Mouse (Mus musculus) CH12.LX (cell line): ENCODE results near the gene Olfr690. TPM values are rescaled to one million over a fixed set of nuclear protein-coding genes. Genes with fewer than 3 reads are reported as not detected.

Experiments
- DNase-seq: peaks from one replicate; pipeline ENCODE4 v3.0.0-alpha.2; 2013; ENCODE audit errors: extremely low read depth
- H3K27ac ChIP-seq: 2 replicates; pipeline ENCODE4 v1.5.1; 2012; ENCODE audit warnings: low read depth, mild to moderate bottlenecking, control low read depth, moderate library complexity; ENCODE audit not compliant: insufficient read depth
- H3K27me3 ChIP-seq: replicated peaks from 2 replicates; pipeline ENCODE3; 2012; ENCODE audit warnings: inconsistent platforms
- H3K36me3 ChIP-seq, 2 experiments: replicated peaks in 1 of 2; 2 replicates each; pipeline versions ENCODE3 to v1.6.1; 2012; ENCODE audit warnings: inconsistent platforms in 1 of 2, low read length in 1 of 2, mild to moderate bottlenecking in 1 of 2, mixed read lengths in 1 of 2, moderate library complexity in 1 of 2; ENCODE audit not compliant: control insufficient read depth in 1 of 2, insufficient read depth in 1 of 2
- H3K4me1 ChIP-seq, 2 experiments: 2 replicates each; pipeline ENCODE4 v1.6.1; 2012; ENCODE audit warnings: inconsistent platforms in 1 of 2, moderate library complexity in 1 of 2; ENCODE audit not compliant: insufficient read depth in 2 of 2, control insufficient read depth in 1 of 2
- H3K4me2 ChIP-seq: 2 replicates; pipeline ENCODE4 v1.6.1; 2012; ENCODE audit warnings: low read depth, mild to moderate bottlenecking, control low read depth; ENCODE audit not compliant: poor library complexity, insufficient read depth, severe bottlenecking
- H3K4me3 ChIP-seq, 3 experiments: fragments of 150-350 bp in 1 of 3; sonication (generic) in 1 of 3; replicated peaks in 1 of 3; 2 replicates each; pipeline versions ENCODE3 to v1.5.1; 2011 to 2012; ENCODE audit warnings: low read depth in 2 of 3, low read length in 2 of 3, mild to moderate bottlenecking in 2 of 3, moderate library complexity in 2 of 3, control low read depth in 1 of 3, improper control_type of control experiment in 1 of 3, inconsistent platforms in 1 of 3, mixed read lengths in 1 of 3; ENCODE audit not compliant: poor library complexity in 1 of 3
- H3K79me2 ChIP-seq: replicated peaks from 2 replicates; pipeline ENCODE4 v1.6.1; 2012; ENCODE audit warnings: mild to moderate bottlenecking, moderate library complexity; ENCODE audit not compliant: control insufficient read depth, poor library complexity, insufficient read depth, severe bottlenecking; ENCODE audit errors: extremely low read depth
- H3K9ac ChIP-seq: 2 replicates; pipeline ENCODE4 v1.6.1; 2012; ENCODE audit warnings: low read depth, mild to moderate bottlenecking, control low read depth, moderate library complexity; ENCODE audit not compliant: insufficient read depth
- H3K9me3 ChIP-seq: replicated peaks from 2 replicates; pipeline ENCODE3; 2012; ENCODE audit warnings: low read length, inconsistent platforms, mixed read lengths
- BHLHE40 ChIP-seq: IDR thresholded peaks from 2 replicates; pipeline ENCODE4 v1.6.1; 2011; ENCODE audit warnings: mild to moderate bottlenecking, low read depth, low read length, improper control_type of control experiment
- CHD1 ChIP-seq: IDR thresholded peaks from 2 replicates; pipeline ENCODE4 v1.6.1; 2012; ENCODE audit warnings: low read depth, low read length, improper control_type of control experiment, inconsistent platforms
- CHD2 ChIP-seq: IDR thresholded peaks from 2 replicates; pipeline ENCODE4 v1.6.1; 2011; ENCODE audit warnings: low read length, improper control_type of control experiment
- CTCF ChIP-seq, 2 experiments: IDR thresholded peaks in 1 of 2; conservative IDR thresholded peaks in 1 of 2; 2 replicates each; pipeline ENCODE4 v1.5.1; 2011 to 2012; ENCODE audit warnings: low read depth in 2 of 2, low read length in 2 of 2, improper control_type of control experiment in 1 of 2, inconsistent platforms in 1 of 2, mild to moderate bottlenecking in 1 of 2, moderate library complexity in 1 of 2
- E2F4 ChIP-seq: IDR thresholded peaks from 2 replicates; pipeline ENCODE4 v1.6.1; 2011; ENCODE audit warnings: low read depth, low read length, improper control_type of control experiment; ENCODE audit not compliant: insufficient replicate concordance
- ELF1 ChIP-seq: IDR thresholded peaks from 2 replicates; pipeline ENCODE4 v1.6.1; 2014; ENCODE audit warnings: low read depth, mild to moderate bottlenecking, inconsistent platforms, low read length, improper control_type of control experiment
- ETS1 ChIP-seq: conservative IDR thresholded peaks from 2 replicates; pipeline ENCODE4 v1.6.1; 2012; ENCODE audit warnings: low read depth, mild to moderate bottlenecking, inconsistent platforms, low read length, improper control_type of control experiment, moderate library complexity
- IRF4 ChIP-seq: IDR thresholded peaks from 2 replicates; pipeline ENCODE4 v1.6.1; 2014; ENCODE audit warnings: low read depth, mild to moderate bottlenecking, inconsistent platforms, low read length, improper control_type of control experiment
- JUND ChIP-seq: conservative IDR thresholded peaks from 2 replicates; pipeline ENCODE4 v1.6.1; 2011; ENCODE audit warnings: low read depth, low read length, improper control_type of control experiment
- KAT2A ChIP-seq: IDR thresholded peaks from 2 replicates; pipeline ENCODE4 v1.6.1; 2012; ENCODE audit warnings: low read length, improper control_type of control experiment, inconsistent platforms; ENCODE audit not compliant: insufficient replicate concordance
- MAX ChIP-seq: IDR thresholded peaks from 2 replicates; pipeline ENCODE4 v1.6.1; 2011; ENCODE audit warnings: low read length, improper control_type of control experiment
- MEF2A ChIP-seq: IDR thresholded peaks from 2 replicates; pipeline ENCODE4 v1.6.1; 2014; ENCODE audit warnings: low read depth, mild to moderate bottlenecking, inconsistent platforms, low read length, improper control_type of control experiment, borderline replicate concordance
- PAX5 ChIP-seq: IDR thresholded peaks from 2 replicates; pipeline ENCODE4 v1.6.1; 2012; ENCODE audit warnings: low read length, inconsistent platforms, mixed read lengths
- POLR2A ChIP-seq: IDR thresholded peaks from 2 replicates; pipeline ENCODE4 v1.6.1; 2011; ENCODE audit warnings: low read depth, mild to moderate bottlenecking, improper control_type of control experiment, low read length
- RAD21 ChIP-seq: IDR thresholded peaks from 2 replicates; pipeline ENCODE4 v1.6.1; 2011; ENCODE audit warnings: low read depth, mild to moderate bottlenecking, low read length, improper control_type of control experiment, moderate library complexity
- TBP ChIP-seq: conservative IDR thresholded peaks from 2 replicates; pipeline ENCODE4 v1.6.1; 2011; ENCODE audit warnings: low read depth, low read length, improper control_type of control experiment
- TCF12 ChIP-seq: IDR thresholded peaks from 2 replicates; pipeline ENCODE4 v1.6.1; 2014; ENCODE audit warnings: low read depth, mild to moderate bottlenecking, inconsistent platforms, low read length, improper control_type of control experiment
- UBTF ChIP-seq: IDR thresholded peaks from 2 replicates; pipeline ENCODE4 v1.6.1; 2012; ENCODE audit warnings: low read depth, mild to moderate bottlenecking, inconsistent platforms, low read length, improper control_type of control experiment, moderate library complexity
- USF1 ChIP-seq: IDR thresholded peaks from 2 replicates; pipeline ENCODE4 v1.6.1; 2014; ENCODE audit warnings: low read depth, mild to moderate bottlenecking, inconsistent platforms, low read length, improper control_type of control experiment
- ZC3H11A ChIP-seq: IDR thresholded peaks from 2 replicates; pipeline ENCODE4 v1.6.1; 2012; ENCODE audit warnings: low read depth, mild to moderate bottlenecking, inconsistent platforms, low read length, improper control_type of control experiment
- ZMIZ1 ChIP-seq: IDR thresholded peaks from 2 replicates; pipeline ENCODE4 v1.6.1; 2012; ENCODE audit warnings: low read depth, mild to moderate bottlenecking, inconsistent platforms, low read length, improper control_type of control experiment
- ZNF384 ChIP-seq: IDR thresholded peaks from 2 replicates; pipeline ENCODE4 v1.6.1; 2012; ENCODE audit warnings: low read depth, low read length, improper control_type of control experiment, inconsistent platforms
- dilution Hi-C: fragments of 300-500 bp; cut with MboI; formaldehyde crosslinking; loops from 2 replicates; pipeline ENCODE4 v1.14.3; 2020; ENCODE audit warnings: low sequenced_read_pairs; ENCODE audit not compliant: extremely low pct_unique_long_range_greater_than_20kb, extremely low pct_ligation_motif_present
- in situ Hi-C: fragments of 300-500 bp; cut with MboI; formaldehyde crosslinking; loops from 3 replicates; pipeline ENCODE4 v1.14.3; 2019; ENCODE audit warnings: low sequenced_read_pairs, low pct_ligation_motif_present, low pct_unique_long_range_greater_than_20kb, mixed read lengths
- polyA plus RNA-seq: library from polyadenylated mRNA; unstranded; fragments of >175 nt; gene quantifications from 2 replicates; pipeline ENCODE4 v1.2.1, GENCODE M21; 2012; ENCODE audit warnings: low read depth; ENCODE audit not compliant: insufficient read length
- total RNA-seq, 2 experiments: library from RNA; depleted of rRNA; stranded (reverse); fragments of 300-350 nt in 1 of 2; fragments of >200 nt in 1 of 2; gene quantifications; 2 replicates each; pipeline ENCODE4 v1.2.3; 2012 to 2014

Gene Olfr690
- total and polyA plus RNA-seq, 3 experiments: not detected

GRCm38 (mm10) chr7:105342752-105343151, 8.8 kb upstream of the Olfr690 start:
- H3K4me2 ChIP-seq: no peak overlapping the region
- H3K27me3 ChIP-seq: peaks cover 1% of the 10 kb centered on the region
- H3K27ac ChIP-seq: no peak overlapping the region
- dilution Hi-C loops (no loop called here), in situ Hi-C loops (no loop called here)
- H3K9me3 ChIP-seq: no peaks in the 10 kb centered on the region
- no peak overlapping the region for H3K9ac ChIP-seq
- TF ChIP-seq ZC3H11A (no peak), MEF2A (no peak), USF1 (no peak), ELF1 (no peak), POLR2A (no peak), CHD2 (no peak), BHLHE40 (no peak)
- H3K79me2 ChIP-seq: no peaks in the 10 kb centered on the region
- no peaks in the 10 kb centered on the region for H3K4me1 ChIP-seq
- DNase-seq: no peak
- no peaks in the 10 kb centered on the region for H3K36me3 ChIP-seq
- H3K4me3 ChIP-seq: no peak overlapping the region

DNA sequence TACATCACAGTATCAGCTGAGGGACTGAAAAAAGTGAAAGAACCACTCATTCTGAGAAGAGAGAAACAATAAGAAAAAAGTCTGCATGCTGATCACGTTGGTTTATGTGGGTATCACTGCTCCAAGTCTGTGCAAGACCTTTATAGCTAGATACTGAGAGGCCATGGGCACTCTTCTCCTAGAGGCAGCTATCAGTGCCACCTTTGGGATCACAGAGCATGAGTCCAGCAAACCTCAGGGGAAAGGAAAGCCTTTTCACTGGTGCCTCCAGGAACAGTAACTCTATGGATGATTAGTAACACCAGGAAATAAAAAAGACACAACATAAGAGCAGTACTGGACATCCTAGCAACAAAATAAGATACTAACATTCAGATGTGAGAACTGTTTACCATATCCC, 8.3 kb upstream of the Olfr690 start, which contains the start of gene Olfr691:
Gene Olfr691, minus strand, starts transcription at position 101 of the 400 bp plus-strand sequence.
- Histone ChIP-seq H3K4me2 (no peak within 1 kb of the TSS), H3K27ac (no peak within 1 kb of the TSS), H3K9ac (no peak within 1 kb of the TSS), H3K4me3 (no peak within 1 kb of the TSS), H3K9me3 (no peaks in the 10 kb centered on the region), H3K79me2 (no peaks in the 10 kb centered on the region), H3K36me3 (no peaks in the 10 kb centered on the region), H3K27me3 (peaks cover 1% of the 10 kb centered on the region), H3K4me1 (no peaks in the 10 kb centered on the region)
- in situ Hi-C loops: no loop called here
- dilution Hi-C loops: no loop called here
- peak; percentile 39; the same call in 1 of the 2 replicates for TF ChIP-seq BHLHE40
- no peak for TF ChIP-seq ZNF384
- peak; percentile 0 for DNase-seq

DNA sequence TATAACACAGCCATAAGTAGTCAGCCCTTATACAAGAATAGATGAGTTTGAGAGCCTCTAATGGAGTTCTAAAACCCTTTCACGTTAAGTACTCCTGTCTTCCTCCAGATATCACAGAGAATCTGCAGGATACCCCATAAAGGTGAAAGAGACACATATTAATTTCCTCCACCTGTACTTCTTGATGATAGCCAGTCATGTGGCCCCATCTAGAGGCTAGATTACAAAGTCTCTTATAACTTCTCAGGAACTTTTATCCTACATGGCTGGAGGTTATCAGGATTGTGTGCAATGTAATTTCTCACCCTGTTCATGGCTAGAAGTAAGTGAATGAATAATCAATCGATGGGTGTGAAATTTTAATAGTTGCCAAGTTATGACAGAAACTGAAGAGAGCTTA, 8.6 kb downstream of the Olfr690 start:
- Histone ChIP-seq H3K4me2 (no peak overlapping the region), H3K9ac (no peak overlapping the region), H3K27me3 (no peaks in the 10 kb centered on the region), H3K4me3 (no peak overlapping the region), H3K9me3 (no peaks in the 10 kb centered on the region)
- no peak for DNase-seq
- in situ Hi-C loops: no loop called here
- dilution Hi-C loops: no loop called here
- TF ChIP-seq TCF12: no peak
- no peak for TF ChIP-seq ZMIZ1
- no peak for TF ChIP-seq UBTF
- TF ChIP-seq PAX5: no peak
- TF ChIP-seq MAX: no peak
- TF ChIP-seq IRF4: no peak
- peak; percentile 20 for TF ChIP-seq RAD21
- TF ChIP-seq CTCF (conservative IDR thresholded peaks at IDR 0.05 in 1 of 2, IDR thresholded peaks at IDR 0.05 in 1 of 2; ENCODE audit: low read depth in 2 of 2, low read length in 2 of 2): peak in 1 of 2 experiments; percentile 31; a peak in 1 of 4 replicates
- no peak for TF ChIP-seq ETS1
- no peak for TF ChIP-seq KAT2A
- no peak for TF ChIP-seq CHD1
- no peak for TF ChIP-seq TBP
- TF ChIP-seq CHD2: no peak
- no peak for TF ChIP-seq E2F4
- no peak for TF ChIP-seq JUND
- TF ChIP-seq, all 38 proteins: peak for 2
- H3K4me1 ChIP-seq: no peaks in the 10 kb centered on the region
- no peaks in the 10 kb centered on the region for H3K79me2 ChIP-seq
- H3K36me3 ChIP-seq: no peaks in the 10 kb centered on the region
- H3K27ac ChIP-seq: no peak overlapping the region
